Mouse (Mus musculus) testis, adult 2 months (tissue): ENCODE measurements around the gene Rln1.

Source experiments
- CTCF ChIP-seq: fragments of 200-500 bp; IDR thresholded peaks from 2 replicates; pipeline ENCODE4 v1.5.1; 2012; ENCODE audit warnings: low read depth, mild to moderate bottlenecking, inconsistent platforms, low read length, moderate library complexity; ENCODE audit not compliant: control insufficient read depth, insufficient read depth, insufficient replicate concordance
- POLR2A ChIP-seq: fragments of 200-500 bp; IDR thresholded peaks from 2 replicates; pipeline ENCODE4 v1.6.1; 2012; ENCODE audit warnings: low read depth, mild to moderate bottlenecking, inconsistent platforms, low read length, moderate library complexity; ENCODE audit not compliant: control insufficient read depth

DNA sequence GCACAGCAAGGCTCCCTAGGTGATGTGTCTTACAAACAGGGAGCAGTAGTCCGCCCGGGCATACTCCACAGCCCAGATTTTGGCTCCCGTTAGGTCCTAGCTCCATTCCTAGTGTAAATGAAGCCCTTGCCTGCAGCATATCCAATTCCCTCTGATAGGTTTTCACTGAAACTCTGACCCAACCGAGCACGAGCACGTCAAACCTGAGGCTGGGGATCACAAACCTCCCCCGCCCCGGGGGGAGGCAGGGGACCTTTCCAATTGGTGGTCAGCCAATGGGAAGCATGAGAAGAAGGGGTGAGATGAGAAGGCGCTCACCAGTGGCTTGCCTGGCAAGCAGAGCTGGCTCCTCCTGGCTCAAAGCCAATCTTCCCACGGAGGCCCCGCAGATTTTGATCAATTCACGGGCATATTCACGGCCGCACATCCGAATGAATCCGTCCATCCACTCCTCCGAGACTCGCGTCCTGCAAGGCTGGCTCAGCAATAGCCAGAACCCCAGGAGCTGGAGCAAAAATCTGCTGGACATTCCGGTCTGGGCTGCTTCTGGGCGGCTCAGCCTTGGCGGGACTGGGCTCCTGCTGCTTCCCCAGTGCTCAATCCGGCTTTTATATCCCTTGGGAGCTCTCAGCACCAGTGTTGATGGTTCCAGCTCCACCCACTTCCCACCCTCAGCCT is at the start of gene Rln1:
- TF ChIP-seq CTCF = no peak
- TF ChIP-seq POLR2A = no peak
